Mouse (Mus musculus) cerebellum, adult 2 months (tissue): Measurements from ENCODE around the gene Atxn1. TPM values are rescaled to one million over a fixed set of nuclear protein-coding genes. Genes with fewer than 3 reads are reported as not detected.

Experiments used
- DNase-seq, 2 experiments: peaks; one replicate each; pipeline ENCODE4 v3.0.0; 2021
- H3K27ac ChIP-seq: fragments of 200-500 bp; 2 replicates; pipeline ENCODE4 v1.5.1; 2012; ENCODE audit warnings: low read length, control low read depth, inconsistent platforms; ENCODE audit not compliant: insufficient read depth
- H3K27me3 ChIP-seq: fragments of 200-500 bp; 2 replicates; pipeline ENCODE4 v1.6.1; 2012; ENCODE audit warnings: inconsistent platforms, mild to moderate bottlenecking, low read length, moderate library complexity; ENCODE audit not compliant: control insufficient read depth, insufficient read depth
- H3K4me1 ChIP-seq: fragments of 200-500 bp; 2 replicates; pipeline ENCODE4 v1.6.1; 2011; ENCODE audit warnings: low read length; ENCODE audit not compliant: control insufficient read depth, insufficient read depth
- H3K4me3 ChIP-seq: fragments of 200-500 bp; replicated peaks from 2 replicates; pipeline ENCODE3; 2011; ENCODE audit warnings: mild to moderate bottlenecking, low read depth, low read length, control low read depth; ENCODE audit not compliant: insufficient read depth
- CTCF ChIP-seq: fragments of 200-500 bp; IDR thresholded peaks from 2 replicates; pipeline ENCODE4 v1.5.1; 2011; ENCODE audit warnings: low read depth, mild to moderate bottlenecking, control low read depth, low read length, moderate library complexity, borderline replicate concordance; ENCODE audit not compliant: insufficient read depth
- POLR2A ChIP-seq: fragments of 200-500 bp; IDR thresholded peaks from 2 replicates; pipeline ENCODE4 v1.6.1; 2011; ENCODE audit warnings: low read length, control low read depth, borderline replicate concordance; ENCODE audit not compliant: insufficient read depth
- WGBS: fragments of 180-500 bp; shearing (Covaris S2); methylation state at CpG from one replicate; pipeline ENCODE4 v1.1.7; 2018; 5-methylcytosine and 5-hydroxymethylcytosine counted together
- polyA plus RNA-seq: library from polyadenylated mRNA; depleted of rRNA; stranded (reverse); fragments of >200 nt; gene quantifications from 2 replicates; pipeline ENCODE4 v1.2.3, GENCODE M21; 2012

Gene Atxn1
- polyA plus RNA-seq, 1 experiment: 16.9 TPM

DNA sequence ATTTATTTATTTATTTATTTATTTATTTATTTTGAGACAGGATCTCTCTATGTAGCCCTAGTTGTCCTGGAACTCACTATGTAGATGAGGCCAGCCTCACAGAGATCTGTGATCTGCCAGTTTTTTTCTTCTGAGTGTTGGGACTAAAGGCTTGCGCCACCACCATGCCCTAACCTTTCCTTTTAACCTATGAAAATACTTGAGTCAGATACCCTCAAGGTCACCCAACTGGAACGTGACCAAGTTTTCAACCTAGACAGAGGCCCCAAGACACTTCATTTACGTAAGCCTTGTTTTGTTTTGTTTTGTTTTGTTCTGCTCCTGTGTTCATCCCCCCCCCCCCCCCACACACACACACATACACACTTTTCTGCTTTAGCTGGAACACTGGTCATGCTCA, 459.3 kb downstream of the Atxn1 start:
- H3K4me3 ChIP-seq: no peak overlapping the region
- 97% methylated on average over 3 of the region's 3 CpGs for WGBS
- TF ChIP-seq POLR2A (no peak), CTCF (no peak)

DNA sequence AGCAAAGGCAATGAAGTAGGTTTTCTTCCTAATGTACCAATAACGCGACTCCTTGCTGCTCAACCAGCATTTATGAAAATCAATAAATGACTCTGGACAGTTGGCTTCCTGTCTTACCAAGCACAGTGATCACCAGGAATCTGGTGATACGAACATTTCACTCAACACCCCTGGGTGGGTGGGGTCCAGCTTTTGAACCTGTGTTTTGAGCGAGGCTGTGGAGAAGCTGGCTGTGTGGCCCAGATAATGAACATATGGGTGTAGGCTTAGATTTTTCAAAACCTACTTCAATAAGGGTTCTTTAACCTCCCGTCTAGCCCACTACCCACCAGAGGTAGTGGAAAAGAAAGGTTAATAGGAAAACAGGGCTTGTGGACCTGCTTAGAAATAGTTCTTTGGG, 462.0 kb downstream of the Atxn1 start:
- H3K27me3 ChIP-seq: no peaks in the 10 kb centered on the region
- DNase-seq: peak in 1 of 2 experiments; percentile 1
- TF ChIP-seq CTCF (no peak), POLR2A (no peak)
- no peak overlapping the region for H3K27ac ChIP-seq
- no peak overlapping the region for H3K4me3 ChIP-seq
- WGBS: 95% methylated on average over 5 of the region's 5 CpGs
- 0 out of 2 replicates have a peak, but pooled peaks cover 3% of the 10 kb centered on the region for H3K4me1 ChIP-seq

More for the DNA sequence above, 459.3 kb downstream of the Atxn1 start:
- DNase-seq: peak in 1 of 2 experiments; percentile 5
- 0 out of 2 replicates have a peak, but pooled peaks cover 3% of the 10 kb centered on the region for H3K4me1 ChIP-seq
- H3K27me3 ChIP-seq: no peaks in the 10 kb centered on the region
- no peak overlapping the region for H3K27ac ChIP-seq

GRCm38 (mm10) chr13:45499906-45500305, 464.9 kb downstream of the Atxn1 start:
- no peak for TF ChIP-seq POLR2A
- no peak for TF ChIP-seq CTCF
- WGBS: 82% methylated on average over 3 of the region's 3 CpGs
- Histone ChIP-seq H3K27ac (no peak overlapping the region), H3K4me3 (no peak overlapping the region), H3K27me3 (no peaks in the 10 kb centered on the region), H3K4me1 (no peaks in the 10 kb centered on the region)
- peak in 1 of 2 experiments; percentile 1 for DNase-seq
